Mouse (Mus musculus) embryonic facial prominence, embryonic 10.5 days (tissue): Measurements from ENCODE around the gene Gstm2. TPM values are rescaled to one million over a fixed set of nuclear protein-coding genes. Genes with fewer than 3 reads are reported as not detected.
"Not testable (repeated sequence)": the region's sequence is repeated elsewhere in the genome, so short reads cannot be mapped to it uniquely, and the experiment has no call there.

Experiments
- DNase-seq: peaks from one replicate; pipeline ENCODE4 v3.0.0-alpha.2; 2017; ENCODE audit warnings: low spot score
- H3K27ac ChIP-seq: fragments of 300-500 bp; sonication (generic); replicated peaks from 2 replicates; pipeline ENCODE4 v1.5.1; 2016; ENCODE audit warnings: mild to moderate bottlenecking
- H3K27me3 ChIP-seq: fragments of 300-500 bp; sonication (generic); replicated peaks from 2 replicates; pipeline ENCODE4 v1.6.1; 2016; ENCODE audit warnings: low read depth, mild to moderate bottlenecking; ENCODE audit not compliant: poor library complexity, severe bottlenecking
- H3K36me3 ChIP-seq: fragments of 300-500 bp; sonication (generic); replicated peaks from 2 replicates; pipeline ENCODE4 v1.6.1; 2016; ENCODE audit warnings: mild to moderate bottlenecking, moderate library complexity
- H3K4me1 ChIP-seq: fragments of 300-500 bp; sonication (generic); 2 replicates; pipeline ENCODE4 v1.6.1; 2016
- H3K4me3 ChIP-seq: fragments of 300-500 bp; sonication (generic); 2 replicates; pipeline ENCODE4 v1.5.1; 2016; ENCODE audit warnings: mild to moderate bottlenecking, moderate library complexity
- H3K9me3 ChIP-seq: fragments of 300-500 bp; sonication (generic); 2 replicates; pipeline ENCODE4 v1.6.1; 2016; ENCODE audit warnings: mild to moderate bottlenecking
- WGBS: fragments of 180-500 bp; shearing (Covaris S2); methylation state at CpG from one replicate; pipeline ENCODE4 v1.1.7; 2016; 5-methylcytosine and 5-hydroxymethylcytosine counted together
- polyA plus RNA-seq: library from polyadenylated mRNA; unstranded; fragments of >200 nt; fragmentation: Nextera tagmentation; extraction: Ambion mirVana; gene quantifications from 2 replicates; pipeline ENCODE4 v1.2.1, GENCODE M21; 2016

Gstm2 gene
- 21.0 and 21.8 TPM in 2 replicates for polyA plus RNA-seq

- no peaks in the 10 kb centered on the region for H3K27me3 ChIP-seq
- no peaks in the 10 kb centered on the region for H3K36me3 ChIP-seq
- peak within 1 kb of the TSS; percentile 38; the same call in 1 of the 2 replicates for H3K4me3 ChIP-seq
- WGBS = 62% methylated on average over 8 of the region's 8 CpGs
- H3K4me1 ChIP-seq = peaks cover 12% of the 10 kb centered on the region
- H3K27ac ChIP-seq = no peak within 1 kb of the TSS
- DNase-seq = peak; percentile 51
- no peaks in the 10 kb centered on the region for H3K9me3 ChIP-seq
These were observed at the start of gene Gstm2 for GRCm38 (mm10) chr3:107986041-107986562. Gstm2 (minus strand) TSS chr3:107986453.

- no peaks in the 10 kb centered on the region for H3K9me3 ChIP-seq
- H3K4me1 ChIP-seq = peaks cover 4% of the 10 kb centered on the region; the same call in 1 of the 2 replicates
- no peaks in the 10 kb centered on the region for H3K36me3 ChIP-seq
- no peaks in the 10 kb centered on the region for H3K27me3 ChIP-seq
- DNase-seq = no peak
- no peak overlapping the region for H3K4me3 ChIP-seq
- H3K27ac ChIP-seq = no peak overlapping the region
- 78% methylated on average over 5 of the region's 5 CpGs for WGBS
These were observed 46.9 kb upstream of the Gstm2 start for GRCm38 (mm10) chr3:108033156-108033555.

- Histone ChIP-seq H3K27me3 (no peaks in the 10 kb centered on the region), H3K4me1 (peaks cover 4% of the 10 kb centered on the region; the same call in 1 of the 2 replicates), H3K9me3 (no peaks in the 10 kb centered on the region), H3K27ac (no peak overlapping the region), H3K36me3 (no peaks in the 10 kb centered on the region), H3K4me3 (no peak overlapping the region)
- no peak for DNase-seq
These were observed 45.9 kb upstream of the Gstm2 start for GRCm38 (mm10) chr3:108032113-108032512.

DNA sequence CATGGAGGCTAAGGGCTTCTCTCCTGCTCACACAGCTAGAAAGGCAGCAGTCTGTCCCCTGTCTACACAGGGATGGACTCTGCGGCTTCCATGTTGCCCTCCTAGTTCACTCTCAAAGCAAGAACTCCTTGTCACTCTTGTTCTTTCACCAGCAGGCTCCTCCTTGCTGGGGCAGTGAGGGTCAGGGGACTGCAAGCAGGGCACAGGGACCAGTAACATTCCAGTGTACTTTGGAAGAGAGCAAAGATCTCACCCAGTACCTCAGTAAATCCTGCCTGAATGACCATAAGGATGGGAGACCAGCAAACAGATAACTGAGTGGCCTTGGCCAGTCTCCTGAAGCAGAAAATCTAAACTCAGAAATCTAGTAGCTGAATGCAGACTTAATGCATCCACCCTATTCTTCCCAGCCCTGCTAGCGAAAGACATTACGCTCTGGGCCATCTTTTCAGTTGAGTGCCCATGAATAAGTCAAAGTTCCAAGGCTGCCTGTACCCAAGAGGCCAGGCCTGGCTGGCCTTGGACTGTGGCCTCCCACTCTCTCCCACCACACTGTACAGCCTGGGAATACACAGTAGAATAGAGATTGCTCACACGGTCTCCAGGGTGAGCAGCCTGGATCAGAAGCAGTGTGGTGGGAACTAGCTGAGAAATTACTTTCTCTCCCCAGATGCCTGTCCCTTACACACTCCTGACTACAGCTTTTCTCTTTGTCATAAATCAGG is 42.5 kb upstream of the Gstm2 start:
- H3K4me3 ChIP-seq = no peak overlapping the region
- DNase-seq = no peak
- H3K36me3 ChIP-seq = no peaks in the 10 kb centered on the region
- 86% methylated on average over 4 of the region's 4 CpGs for WGBS
- H3K9me3 ChIP-seq = no peaks in the 10 kb centered on the region
- H3K27me3 ChIP-seq = 0 out of 2 replicates have a peak, but pooled peaks cover 3% of the 10 kb centered on the region
- no peak overlapping the region for H3K27ac ChIP-seq
- peaks cover 4% of the 10 kb centered on the region; the same call in 1 of the 2 replicates for H3K4me1 ChIP-seq

DNA sequence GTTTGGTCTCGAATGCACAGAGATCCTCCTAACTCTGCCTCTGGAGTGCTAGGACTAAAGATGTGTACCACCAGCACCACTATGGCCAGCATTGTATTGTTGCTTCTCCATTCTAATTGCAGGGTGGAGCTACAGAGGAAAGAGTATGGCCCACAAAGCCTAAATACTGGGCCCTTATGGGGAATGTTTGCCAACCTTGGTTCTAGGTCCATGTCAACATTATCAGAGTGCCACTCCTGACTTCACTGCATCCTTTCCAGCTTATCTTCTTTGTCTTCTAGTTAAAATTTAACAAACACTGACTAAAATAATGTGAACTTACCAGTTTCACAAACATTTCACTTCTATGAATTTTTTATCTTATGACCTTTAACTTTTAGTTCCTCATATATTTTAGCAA is 40.3 kb upstream of the Gstm2 start:
- Histone ChIP-seq H3K27ac (no peak overlapping the region), H3K27me3 (0 out of 2 replicates have a peak, but pooled peaks cover 3% of the 10 kb centered on the region), H3K36me3 (no peaks in the 10 kb centered on the region), H3K4me1 (peaks cover 4% of the 10 kb centered on the region; the same call in 1 of the 2 replicates), H3K9me3 (no peaks in the 10 kb centered on the region), H3K4me3 (no peak overlapping the region)
- WGBS = 77% methylated on average over 1 of the region's 1 CpGs
- no peak for DNase-seq

DNA sequence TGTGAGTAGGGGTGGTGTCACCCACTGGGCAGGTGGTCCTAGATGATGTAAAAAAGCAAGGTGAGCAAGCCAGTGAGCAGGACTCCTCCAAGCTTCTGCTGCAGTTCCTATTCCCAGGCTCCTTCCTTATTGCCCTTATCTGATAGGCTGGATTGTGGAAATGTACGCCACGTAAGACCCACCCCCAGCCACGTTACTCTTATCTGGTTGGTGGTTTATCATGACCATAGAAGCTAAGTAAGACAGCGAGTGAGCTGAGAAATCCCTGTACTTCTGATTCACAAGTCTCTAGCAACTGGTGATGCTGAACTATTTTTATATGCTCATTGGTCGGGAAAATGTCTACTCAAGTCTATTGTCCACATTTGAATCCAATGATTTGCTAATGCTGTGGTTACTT is 39.8 kb upstream of the Gstm2 start:
- peaks cover 4% of the 10 kb centered on the region; the same call in 1 of the 2 replicates for H3K4me1 ChIP-seq
- WGBS = 77% methylated on average over 5 of the region's 5 CpGs
- no peaks in the 10 kb centered on the region for H3K36me3 ChIP-seq
- no peak for DNase-seq
- H3K9me3 ChIP-seq = no peaks in the 10 kb centered on the region
- H3K4me3 ChIP-seq = no peak overlapping the region
- no peak overlapping the region for H3K27ac ChIP-seq
- 0 out of 2 replicates have a peak, but pooled peaks cover 3% of the 10 kb centered on the region for H3K27me3 ChIP-seq

DNA sequence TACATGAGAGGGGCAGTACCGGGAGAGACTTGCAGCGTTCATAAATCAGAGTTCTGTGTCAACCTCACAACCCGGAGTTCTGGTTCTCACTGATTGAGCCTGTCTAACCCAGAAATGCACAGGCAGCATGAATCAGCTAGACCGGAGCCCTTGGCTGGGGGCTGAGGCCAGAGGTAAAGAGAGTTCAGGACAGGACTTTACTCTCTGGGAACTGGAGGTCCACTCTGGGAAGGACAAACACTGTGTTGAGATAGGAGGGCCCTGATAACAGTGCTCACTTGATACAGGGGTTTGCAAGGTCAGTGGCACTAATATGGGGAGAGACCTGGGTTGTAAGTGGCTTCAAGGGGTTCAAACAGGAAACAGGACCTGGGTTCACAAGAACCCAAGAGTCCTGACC is 39.1 kb upstream of the Gstm2 start:
- 85% methylated on average over 4 of the region's 4 CpGs for WGBS
- Histone ChIP-seq H3K4me3 (no peak overlapping the region), H3K36me3 (no peaks in the 10 kb centered on the region), H3K27me3 (0 out of 2 replicates have a peak, but pooled peaks cover 3% of the 10 kb centered on the region), H3K27ac (no peak overlapping the region), H3K9me3 (no peaks in the 10 kb centered on the region), H3K4me1 (peaks cover 4% of the 10 kb centered on the region; the same call in 1 of the 2 replicates)
- DNase-seq = no peak

DNA sequence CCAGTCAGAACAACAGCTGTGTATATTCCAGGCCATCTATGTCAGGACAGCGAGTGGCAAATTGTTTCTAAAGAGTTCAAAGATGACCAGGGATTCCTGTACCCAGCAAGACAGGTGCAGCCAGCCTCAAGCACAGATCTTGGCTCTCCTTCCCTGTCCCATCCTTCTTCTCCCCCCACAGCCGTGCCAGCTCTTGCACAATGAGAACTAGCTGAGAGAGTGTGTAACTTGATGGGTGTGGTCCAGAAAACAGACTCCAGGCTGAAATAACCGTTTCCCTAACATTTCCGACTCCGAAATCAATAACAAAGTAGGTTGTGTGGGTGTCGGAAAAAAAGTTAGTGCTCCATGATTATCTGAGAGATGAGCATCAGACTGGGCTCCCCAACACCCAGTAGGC is 36.4 kb upstream of the Gstm2 start:
- DNase-seq = no peak
- Histone ChIP-seq H3K4me1 (peaks cover 6% of the 10 kb centered on the region), H3K9me3 (no peaks in the 10 kb centered on the region), H3K27ac (no peak overlapping the region), H3K36me3 (no peaks in the 10 kb centered on the region), H3K27me3 (0 out of 2 replicates have a peak, but pooled peaks cover 3% of the 10 kb centered on the region), H3K4me3 (no peak overlapping the region)
- WGBS = 87% methylated on average over 6 of the region's 6 CpGs

GRCm38 (mm10) chr3:108020351-108021022 is 34.2 kb upstream of the Gstm2 start:
- WGBS = 83% methylated on average over 11 of the region's 11 CpGs

DNA sequence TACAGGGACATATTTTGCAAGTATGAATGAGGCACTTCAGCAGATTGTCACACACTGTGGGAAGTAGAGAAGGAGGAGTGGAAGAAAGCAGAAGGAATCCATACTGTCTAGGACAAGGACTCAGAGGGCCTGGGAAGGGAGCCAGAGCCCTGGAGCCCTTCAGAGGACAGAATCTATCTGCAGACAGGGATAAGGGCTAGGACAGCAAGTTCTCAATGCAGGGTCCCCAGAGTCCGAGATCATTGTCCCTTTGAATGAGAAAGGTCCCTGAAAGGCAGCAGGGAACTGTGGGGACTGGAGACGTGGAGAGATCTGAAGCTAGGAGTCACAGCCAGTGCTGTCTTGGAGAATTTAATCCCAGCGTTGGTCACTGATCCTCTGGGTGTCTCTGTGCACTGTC is 33.0 kb upstream of the Gstm2 start:
- not testable (repeated sequence) for H3K9me3 ChIP-seq, H3K27ac ChIP-seq, H3K4me3 ChIP-seq, H3K27me3 ChIP-seq, DNase-seq, H3K36me3 ChIP-seq
- 57% methylated on average over 3 of the region's 3 CpGs for WGBS
- H3K4me1 ChIP-seq = peaks cover 22% of the 10 kb centered on the region

More at GRCm38 (mm10) chr3:108020351-108021022, 34.2 kb upstream of the Gstm2 start:
- H3K4me1 ChIP-seq = peaks cover 19% of the 10 kb centered on the region
- not testable (repeated sequence) for H3K9me3 ChIP-seq, DNase-seq, H3K4me3 ChIP-seq, H3K36me3 ChIP-seq, H3K27me3 ChIP-seq, H3K27ac ChIP-seq

GRCm38 (mm10) chr3:108018190-108018820 is 32.1 kb upstream of the Gstm2 start:
- Histone ChIP-seq H3K27me3 (no peaks in the 10 kb centered on the region; the same call in 1 of the 2 replicates), H3K27ac (peak overlapping the region; percentile 82), H3K4me3 (peak overlapping the region; percentile 60), H3K36me3 (no peaks in the 10 kb centered on the region), H3K9me3 (no peaks in the 10 kb centered on the region), H3K4me1 (peaks cover 22% of the 10 kb centered on the region)
- DNase-seq = no peak
- WGBS = 34% methylated on average over 14 of the region's 14 CpGs

- Histone ChIP-seq H3K27ac (peak within 1 kb of the TSS; percentile 82), H3K36me3 (no peaks in the 10 kb centered on the region), H3K27me3 (no peaks in the 10 kb centered on the region; the same call in 1 of the 2 replicates), H3K4me3 (peak within 1 kb of the TSS; percentile 60), H3K4me1 (peaks cover 22% of the 10 kb centered on the region), H3K9me3 (no peaks in the 10 kb centered on the region)
- peak; percentile 95 for DNase-seq
- under 1% methylated on average over 31 of the region's 31 CpGs for WGBS
These were observed 31.4 kb upstream of the Gstm2 start, which contains the start of gene Gstm1 for GRCm38 (mm10) chr3:108017473-108018189. Gstm1 (minus strand) TSS chr3:108017973.
